Mouse (Mus musculus) myocyte (in vitro differentiated cells): Measurements from ENCODE around the gene Abca17. TPM values are rescaled to one million over a fixed set of nuclear protein-coding genes. Genes with fewer than 3 reads are reported as not detected.
A peak's percentile ranks its signal among the peaks of the same experiment; 100 is the strongest.

Source experiments
- H3K27me3 ChIP-seq: one replicate; pipeline ENCODE4 v1.6.1; 2011; ENCODE audit not compliant: control insufficient read depth, insufficient read depth, insufficient read length
- H3K36me3 ChIP-seq: one replicate; pipeline ENCODE4 v1.6.1; 2011; ENCODE audit not compliant: control insufficient read depth, insufficient read depth
- H3K4me2 ChIP-seq: one replicate; pipeline ENCODE4 v1.6.1; 2011; ENCODE audit warnings: low read depth, control low read depth
- H3K4me3 ChIP-seq: one replicate; pipeline ENCODE4 v1.5.1; 2011; ENCODE audit warnings: mild to moderate bottlenecking, control low read depth, moderate library complexity
- H3K79me2 ChIP-seq: one replicate; pipeline ENCODE4 v1.6.1; 2011; ENCODE audit not compliant: control insufficient read depth, insufficient read depth
- H3ac ChIP-seq: one replicate; pipeline ENCODE4 v1.6.1; 2011; ENCODE audit not compliant: control insufficient read depth, insufficient read length
- CEBPB ChIP-seq: IDR thresholded peaks from 2 replicates; pipeline ENCODE4 v1.6.1; 2011; ENCODE audit warnings: mild to moderate bottlenecking, moderate library complexity; ENCODE audit not compliant: poor library complexity, insufficient read depth, severe bottlenecking
- E2F4 ChIP-seq: IDR thresholded peaks from one replicate; pipeline ENCODE4 v1.6.1; 2011; ENCODE audit warnings: mild to moderate bottlenecking, control low read depth, moderate library complexity; ENCODE audit not compliant: insufficient read depth
- MAX ChIP-seq: IDR thresholded peaks from one replicate; pipeline ENCODE4 v1.6.1; 2011; ENCODE audit warnings: low read depth, mild to moderate bottlenecking, control low read depth
- MYOD1 ChIP-seq, 3 experiments: IDR thresholded peaks; one replicate each; pipeline ENCODE4 v1.6.1; 2011; ENCODE audit warnings: control low read depth in 2 of 3, low read depth in 2 of 3, mild to moderate bottlenecking in 2 of 3, moderate library complexity in 1 of 3; ENCODE audit not compliant: insufficient read length in 2 of 3, control insufficient read depth in 1 of 3
- MYOG ChIP-seq, 3 experiments: IDR thresholded peaks; one replicate each; pipeline ENCODE4 v1.6.1; 2011; ENCODE audit warnings: control low read depth in 2 of 3, low read depth in 2 of 3, mild to moderate bottlenecking in 2 of 3; ENCODE audit not compliant: insufficient read length in 2 of 3, control insufficient read depth in 1 of 3, insufficient read depth in 1 of 3
- POLR2A ChIP-seq: IDR thresholded peaks from one replicate; pipeline ENCODE4 v1.6.1; 2011; ENCODE audit warnings: low read depth, mild to moderate bottlenecking, control low read depth, moderate library complexity; ENCODE audit not compliant: insufficient read length
- POLR2AphosphoS2 ChIP-seq: IDR thresholded peaks from one replicate; pipeline ENCODE4 v1.6.1; 2011; ENCODE audit warnings: low read depth, control low read depth; ENCODE audit not compliant: insufficient read length
- REST ChIP-seq: IDR thresholded peaks from one replicate; pipeline ENCODE4 v1.6.1; 2011; ENCODE audit warnings: mild to moderate bottlenecking, control low read depth, moderate library complexity; ENCODE audit not compliant: insufficient read depth, insufficient read length
- SRF ChIP-seq: IDR thresholded peaks from one replicate; pipeline ENCODE4 v1.6.1; 2011; ENCODE audit warnings: low read depth; ENCODE audit not compliant: control insufficient read depth, insufficient read length
- TCF12 ChIP-seq: IDR thresholded peaks from one replicate; pipeline ENCODE4 v1.6.1; 2011; ENCODE audit warnings: mild to moderate bottlenecking, control low read depth; ENCODE audit not compliant: poor library complexity, insufficient read depth, severe bottlenecking
- TCF3 ChIP-seq: IDR thresholded peaks from one replicate; pipeline ENCODE4 v1.6.1; 2011; ENCODE audit warnings: low read depth, control low read depth; ENCODE audit not compliant: insufficient read length
- USF1 ChIP-seq: IDR thresholded peaks from one replicate; pipeline ENCODE4 v1.6.1; 2011; ENCODE audit warnings: low read depth, mild to moderate bottlenecking, control low read depth, moderate library complexity
- polyA plus RNA-seq: library from polyadenylated mRNA; unstranded; fragments of >200 nt; fragmentation: generic; extraction: Trizol; gene quantifications from one replicate; pipeline ENCODE4 v1.2.1, GENCODE M21; 2012; ENCODE audit warnings: missing spikeins

The Abca17 gene
- polyA plus RNA-seq, 1 experiment: not detected

DNA sequence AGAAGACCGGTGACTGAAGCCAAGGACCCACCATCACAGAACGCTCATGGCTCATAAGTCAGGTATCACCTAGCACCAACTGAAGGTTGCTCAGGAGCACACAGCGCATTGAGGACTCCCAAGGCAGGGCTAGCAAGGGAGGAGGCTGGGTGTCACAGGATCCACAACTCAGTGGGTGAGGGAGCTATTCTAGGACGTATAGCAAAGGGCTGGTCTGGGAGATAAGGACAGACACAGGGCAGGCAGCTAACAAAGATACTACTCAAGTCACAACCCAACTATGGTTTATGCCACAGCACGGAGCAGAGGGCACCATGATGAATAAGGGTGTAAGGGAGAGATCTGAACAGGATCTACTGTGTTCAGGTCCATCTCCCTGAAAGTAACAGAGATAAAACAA lies 125.0 kb downstream of the Abca17 start:
- H3K4me3 ChIP-seq: no peak overlapping the region
- H3ac ChIP-seq: no peak overlapping the region
- H3K27me3 ChIP-seq: no peaks in the 10 kb centered on the region
- no peak overlapping the region for H3K4me2 ChIP-seq
- H3K36me3 ChIP-seq: no peaks in the 10 kb centered on the region
- TF ChIP-seq POLR2AphosphoS2: no peak
- no peak for TF ChIP-seq MYOG (IDR thresholded peaks at IDR 0.05; ENCODE audit: control insufficient read depth in 1 of 3, insufficient read depth in 1 of 3, insufficient read length in 2 of 3, low read depth in 2 of 3)
- TF ChIP-seq USF1: no peak
- no peak for TF ChIP-seq TCF12
- no peak for TF ChIP-seq REST
- no peak for TF ChIP-seq MAX
- TF ChIP-seq POLR2A: no peak
- TF ChIP-seq CEBPB: no peak
- TF ChIP-seq TCF3: no peak
- TF ChIP-seq SRF: no peak
- TF ChIP-seq MYOD1 (IDR thresholded peaks at IDR 0.05; ENCODE audit: control insufficient read depth in 1 of 3, insufficient read length in 2 of 3, low read depth in 2 of 3): no peak
- TF ChIP-seq E2F4: no peak
- no peaks in the 10 kb centered on the region for H3K79me2 ChIP-seq

- Histone ChIP-seq H3K4me3 (no peak overlapping the region), H3ac (no peak overlapping the region), H3K79me2 (no peaks in the 10 kb centered on the region), H3K27me3 (no peaks in the 10 kb centered on the region), H3K4me2 (no peak overlapping the region), H3K36me3 (no peaks in the 10 kb centered on the region)
- TF ChIP-seq TCF12: no peak
- TF ChIP-seq MYOD1 (IDR thresholded peaks at IDR 0.05; ENCODE audit: control insufficient read depth in 1 of 3, insufficient read length in 2 of 3, low read depth in 2 of 3): peak in 1 of 3 experiments; percentile 10
- TF ChIP-seq MYOG (IDR thresholded peaks at IDR 0.05; ENCODE audit: control insufficient read depth in 1 of 3, insufficient read depth in 1 of 3, insufficient read length in 2 of 3, low read depth in 2 of 3): peak in 1 of 3 experiments; percentile 15
Measured at GRCm38 (mm10) chr17:24224741-24225140, 126.1 kb downstream of the Abca17 start.

- peak; percentile 41 for TF ChIP-seq TCF3
- TF ChIP-seq MYOG (IDR thresholded peaks at IDR 0.05; ENCODE audit: control insufficient read depth in 1 of 3, insufficient read depth in 1 of 3, insufficient read length in 2 of 3, low read depth in 2 of 3): peak in 2 of 3 experiments; percentile 59 to 83
- TF ChIP-seq E2F4: no peak
- TF ChIP-seq TCF12: peak; percentile 21
- TF ChIP-seq POLR2AphosphoS2: peak; percentile 7
- TF ChIP-seq MYOD1 (IDR thresholded peaks at IDR 0.05; ENCODE audit: control insufficient read depth in 1 of 3, insufficient read length in 2 of 3, low read depth in 2 of 3): peak in 2 of 3 experiments; percentile 87 to 93
- Histone ChIP-seq H3K4me2 (no peak overlapping the region), H3K36me3 (no peaks in the 10 kb centered on the region), H3K4me3 (no peak overlapping the region), H3K79me2 (no peaks in the 10 kb centered on the region), H3K27me3 (no peaks in the 10 kb centered on the region), H3ac (no peak overlapping the region)
Measured at GRCm38 (mm10) chr17:24223513-24223912, 127.4 kb downstream of the Abca17 start.

DNA sequence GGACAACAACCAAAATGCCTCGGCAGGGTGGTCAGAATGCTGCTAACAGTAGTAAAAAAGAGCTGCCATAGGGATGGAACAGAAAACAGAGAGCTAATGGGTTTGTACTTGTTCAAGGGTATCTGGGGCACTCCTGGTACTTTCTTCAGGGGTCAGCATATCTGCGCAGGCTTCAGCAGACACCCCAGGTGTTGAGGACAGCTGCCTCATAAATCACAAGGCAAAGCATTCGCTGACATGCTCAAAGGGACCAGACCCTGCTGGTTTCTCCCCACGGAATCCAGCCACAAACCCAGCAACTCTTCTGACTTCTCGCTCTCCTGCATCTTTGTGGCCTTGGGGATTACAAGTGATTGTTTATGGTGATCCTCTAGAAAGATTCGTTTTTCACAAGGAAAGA lies 128.2 kb downstream of the Abca17 start:
- TF ChIP-seq TCF3: peak; percentile 65
- TF ChIP-seq REST: no peak
- peak; percentile 79 for TF ChIP-seq TCF12
- no peak for TF ChIP-seq USF1
- TF ChIP-seq E2F4: no peak
- peak in 2 of 3 experiments; percentile 39 to 88 for TF ChIP-seq MYOG (IDR thresholded peaks at IDR 0.05; ENCODE audit: control insufficient read depth in 1 of 3, insufficient read depth in 1 of 3, insufficient read length in 2 of 3, low read depth in 2 of 3)
- TF ChIP-seq MYOD1 (IDR thresholded peaks at IDR 0.05; ENCODE audit: control insufficient read depth in 1 of 3, insufficient read length in 2 of 3, low read depth in 2 of 3): peak in 2 of 3 experiments; percentile 88 to 89
- TF ChIP-seq POLR2A: no peak
- no peak for TF ChIP-seq POLR2AphosphoS2
- TF ChIP-seq CEBPB: no peak
- TF ChIP-seq SRF: no peak
- no peak for TF ChIP-seq MAX
- no peaks in the 10 kb centered on the region for H3K36me3 ChIP-seq

More for the DNA sequence above, 128.2 kb downstream of the Abca17 start:
- Histone ChIP-seq H3K79me2 (no peaks in the 10 kb centered on the region), H3K4me2 (no peak overlapping the region), H3ac (no peak overlapping the region), H3K4me3 (no peak overlapping the region), H3K27me3 (no peaks in the 10 kb centered on the region)
